Mouse (Mus musculus): ENCODE data around the gene Itgb3bp.

- TF ChIP-seq CTCF (IDR thresholded peaks at IDR 0.05; ENCODE audit: low read depth) (no peak), EP300 (IDR thresholded peaks at IDR 0.05; ENCODE audit: low read depth) (no peak)
Observed at GRCm38 (mm10) chr4:99939711-99940505, 10.3 kb upstream of the Itgb3bp start.
